Mouse (Mus musculus) limb, embryonic 15.5 days (tissue): ENCODE results near the gene Olfr1393. TPM values are rescaled to one million over a fixed set of nuclear protein-coding genes. Genes with fewer than 3 reads are reported as not detected.

Source experiments
- ATAC-seq: fragments of 200-750 bp; cut with Nextera tagmentation; 2 replicates; pipeline ENCODE4 v1.8.0; 2017; ENCODE audit warnings: low read depth, moderate TSS enrichment; ENCODE audit not compliant: insufficient number of reproducible peaks, low FRiP score, low TSS enrichment
- H3K27ac ChIP-seq: fragments of 300-500 bp; sonication (generic); 2 replicates; pipeline ENCODE4 v1.5.1; 2015; ENCODE audit warnings: moderate library complexity, mild to moderate bottlenecking, inconsistent platforms
- H3K27me3 ChIP-seq: fragments of 300-500 bp; sonication (generic); 2 replicates; pipeline ENCODE4 v1.6.1; 2015; ENCODE audit warnings: inconsistent platforms
- H3K36me3 ChIP-seq: fragments of 300-500 bp; sonication (generic); 2 replicates; pipeline ENCODE4 v1.6.1; 2015; ENCODE audit warnings: inconsistent platforms
- H3K4me1 ChIP-seq: fragments of 300-500 bp; sonication (generic); 2 replicates; pipeline ENCODE4 v1.6.1; 2015; ENCODE audit warnings: inconsistent platforms
- H3K4me2 ChIP-seq: fragments of 300-500 bp; sonication (generic); 2 replicates; pipeline ENCODE4 v1.6.1; 2015; ENCODE audit warnings: mild to moderate bottlenecking, inconsistent platforms
- H3K4me3 ChIP-seq: fragments of 300-500 bp; sonication (generic); 2 replicates; pipeline ENCODE4 v1.5.1; 2015; ENCODE audit warnings: mild to moderate bottlenecking, inconsistent platforms
- H3K9ac ChIP-seq: fragments of 300-500 bp; sonication (generic); 2 replicates; pipeline ENCODE4 v1.6.1; 2015; ENCODE audit warnings: inconsistent platforms
- H3K9me3 ChIP-seq: fragments of 300-500 bp; sonication (generic); 2 replicates; pipeline ENCODE4 v1.6.1; 2016; ENCODE audit warnings: inconsistent platforms
- WGBS: fragments of 180-500 bp; shearing (Covaris S2); methylation state at CpG from one replicate; pipeline ENCODE4 v1.1.7; 2015; 5-methylcytosine and 5-hydroxymethylcytosine counted together
- polyA plus RNA-seq: library from polyadenylated mRNA; unstranded; fragments of >200 nt; fragmentation: Nextera tagmentation; extraction: Ambion mirVana; gene quantifications from 2 replicates; pipeline ENCODE4 v1.2.1, GENCODE M21; 2015

The Olfr1393 gene
- polyA plus RNA-seq, 1 experiment from 2014 or later, result not detected

DNA sequence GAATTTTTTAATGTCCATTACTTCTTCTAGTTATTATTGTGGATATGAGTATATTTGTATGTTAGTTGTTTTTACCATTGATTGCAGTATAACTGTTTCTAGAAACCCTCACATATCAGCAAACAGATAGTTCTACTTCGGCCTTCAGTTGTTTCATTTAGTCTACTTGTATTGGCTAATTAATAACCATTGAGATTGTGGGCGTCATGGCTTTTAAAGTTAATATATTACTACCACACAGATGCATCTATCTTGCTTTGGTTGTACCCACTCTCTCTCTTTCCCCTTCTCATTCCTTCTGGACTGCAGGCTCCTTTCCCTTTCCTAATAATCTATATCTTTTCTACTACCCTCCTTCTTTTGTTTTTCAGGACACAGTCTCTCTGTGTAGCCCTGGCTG lies 18.8 kb upstream of the Olfr1393 start:
- Histone ChIP-seq H3K4me3 (no peak overlapping the region), H3K27ac (no peak overlapping the region), H3K36me3 (peaks cover 59% of the 10 kb centered on the region), H3K4me2 (no peak overlapping the region), H3K9ac (no peak overlapping the region), H3K27me3 (no peaks in the 10 kb centered on the region), H3K9me3 (no peaks in the 10 kb centered on the region), H3K4me1 (peaks cover 3% of the 10 kb centered on the region; the same call in 1 of the 2 replicates)
- 92% methylated on average over 2 of the region's 2 CpGs for WGBS
- ATAC-seq, result no peak

DNA sequence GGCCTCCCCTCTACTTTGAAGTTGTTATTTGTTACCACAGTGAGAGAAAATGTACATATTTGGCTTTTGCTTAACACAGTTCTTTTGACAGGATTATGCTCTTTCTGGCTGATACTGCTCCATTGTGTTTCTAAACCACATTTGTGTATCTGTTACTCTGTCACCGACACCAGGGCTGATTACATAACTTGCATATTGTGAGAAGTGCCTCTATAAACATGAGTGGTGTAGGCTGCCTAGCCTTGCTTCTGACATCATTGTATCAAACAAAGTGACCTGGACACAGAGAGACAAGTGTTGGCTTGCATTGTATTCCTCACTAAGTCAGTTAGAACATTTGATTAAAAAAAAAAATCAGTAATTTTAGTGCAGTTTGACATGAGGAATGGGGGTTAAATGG lies 18.3 kb upstream of the Olfr1393 start:
- Histone ChIP-seq H3K9ac (no peak overlapping the region), H3K4me2 (no peak overlapping the region), H3K4me3 (no peak overlapping the region), H3K27ac (no peak overlapping the region), H3K36me3 (peaks cover 57% of the 10 kb centered on the region), H3K9me3 (no peaks in the 10 kb centered on the region), H3K4me1 (peaks cover 3% of the 10 kb centered on the region; the same call in 1 of the 2 replicates), H3K27me3 (no peaks in the 10 kb centered on the region)
- WGBS, result 81% methylated on average over 1 of the region's 1 CpGs
- no peak for ATAC-seq

DNA sequence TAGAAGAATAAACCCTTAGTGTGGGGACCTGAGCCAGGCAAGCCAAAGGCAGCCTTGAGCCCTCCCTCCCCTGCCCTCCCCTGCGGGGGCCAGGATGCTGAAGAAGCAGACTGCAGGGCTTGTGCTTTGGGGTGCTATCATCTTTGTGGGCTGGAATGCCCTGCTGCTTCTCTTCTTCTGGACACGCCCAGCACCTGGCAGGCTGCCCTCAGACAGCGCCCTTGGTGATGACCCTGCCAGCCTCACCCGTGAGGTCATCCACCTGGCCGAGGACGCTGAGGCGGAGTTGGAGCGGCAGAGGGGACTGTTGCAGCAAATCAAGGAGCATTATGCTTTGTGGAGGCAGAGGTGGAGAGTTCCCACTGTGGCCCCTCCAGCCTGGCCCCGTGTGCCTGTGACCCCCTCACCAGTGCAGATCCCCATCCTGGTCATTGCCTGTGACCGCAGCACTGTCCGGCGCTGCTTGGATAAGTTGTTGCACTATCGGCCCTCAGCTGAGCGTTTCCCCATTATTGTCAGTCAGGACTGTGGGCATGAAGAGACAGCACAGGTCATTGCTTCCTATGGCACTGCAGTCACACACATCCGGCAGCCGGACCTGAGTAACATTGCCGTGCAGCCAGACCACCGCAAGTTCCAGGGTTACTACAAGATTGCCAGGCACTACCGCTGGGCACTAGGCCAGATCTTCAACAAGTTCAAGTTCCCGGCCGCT lies 17.3 kb upstream of the Olfr1393 start:
- H3K9ac ChIP-seq, result no peak overlapping the region
- H3K36me3 ChIP-seq, result peaks cover 55% of the 10 kb centered on the region

DNA sequence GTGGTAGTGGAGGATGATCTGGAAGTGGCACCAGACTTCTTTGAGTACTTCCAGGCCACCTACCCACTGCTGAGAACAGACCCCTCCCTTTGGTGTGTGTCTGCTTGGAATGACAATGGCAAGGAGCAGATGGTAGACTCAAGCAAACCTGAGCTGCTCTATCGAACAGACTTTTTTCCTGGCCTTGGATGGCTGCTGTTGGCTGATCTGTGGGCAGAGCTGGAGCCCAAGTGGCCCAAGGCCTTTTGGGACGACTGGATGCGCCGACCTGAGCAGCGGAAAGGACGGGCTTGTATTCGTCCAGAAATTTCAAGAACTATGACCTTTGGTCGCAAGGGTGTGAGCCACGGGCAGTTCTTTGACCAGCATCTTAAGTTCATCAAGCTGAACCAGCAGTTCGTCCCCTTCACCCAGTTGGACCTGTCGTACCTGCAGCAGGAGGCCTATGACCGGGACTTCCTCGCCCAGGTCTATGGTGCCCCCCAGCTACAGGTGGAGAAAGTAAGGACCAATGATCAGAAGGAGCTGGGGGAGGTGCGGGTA lies 16.7 kb upstream of the Olfr1393 start:
- Histone ChIP-seq H3K9me3 (no peaks in the 10 kb centered on the region), H3K4me2 (no peak overlapping the region), H3K9ac (no peak overlapping the region), H3K4me3 (no peak overlapping the region), H3K27me3 (no peaks in the 10 kb centered on the region), H3K27ac (no peak overlapping the region), H3K36me3 (peaks cover 51% of the 10 kb centered on the region), H3K4me1 (0 out of 2 replicates have a peak, but pooled peaks cover 3% of the 10 kb centered on the region)
- 94% methylated on average over 14 of the region's 14 CpGs for WGBS
- ATAC-seq, result no peak

More for the DNA sequence above, 17.3 kb upstream of the Olfr1393 start:
- Histone ChIP-seq H3K4me1 (0 out of 2 replicates have a peak, but pooled peaks cover 3% of the 10 kb centered on the region), H3K4me3 (no peak overlapping the region), H3K27ac (no peak overlapping the region), H3K27me3 (no peaks in the 10 kb centered on the region), H3K4me2 (no peak overlapping the region), H3K9me3 (no peaks in the 10 kb centered on the region)
- 0 out of 2 replicates have a peak, but pooled peaks have one; percentile 51 for ATAC-seq
- 89% methylated on average over 20 of the region's 21 CpGs for WGBS

DNA sequence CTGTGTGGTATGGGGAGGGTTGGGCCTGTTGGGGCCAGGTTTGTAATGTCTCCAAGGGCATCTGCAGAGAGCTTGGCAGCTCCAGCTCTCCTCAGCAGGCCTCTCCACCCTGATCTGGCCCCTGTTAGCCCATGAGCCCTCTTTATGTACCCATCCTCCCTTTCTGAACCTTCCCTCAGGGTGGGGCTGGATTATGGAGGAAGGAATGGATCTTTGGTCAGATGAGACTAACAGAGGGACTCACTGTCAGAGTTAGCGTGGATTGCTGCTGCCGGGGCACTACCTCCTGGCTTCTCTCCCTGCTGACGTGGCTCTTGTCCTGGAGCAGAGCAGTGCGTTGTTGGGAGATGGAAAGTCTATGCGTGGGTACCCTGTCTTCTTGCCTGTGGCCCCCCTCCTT lies 15.8 kb upstream of the Olfr1393 start:
- ATAC-seq, result no peak

DNA sequence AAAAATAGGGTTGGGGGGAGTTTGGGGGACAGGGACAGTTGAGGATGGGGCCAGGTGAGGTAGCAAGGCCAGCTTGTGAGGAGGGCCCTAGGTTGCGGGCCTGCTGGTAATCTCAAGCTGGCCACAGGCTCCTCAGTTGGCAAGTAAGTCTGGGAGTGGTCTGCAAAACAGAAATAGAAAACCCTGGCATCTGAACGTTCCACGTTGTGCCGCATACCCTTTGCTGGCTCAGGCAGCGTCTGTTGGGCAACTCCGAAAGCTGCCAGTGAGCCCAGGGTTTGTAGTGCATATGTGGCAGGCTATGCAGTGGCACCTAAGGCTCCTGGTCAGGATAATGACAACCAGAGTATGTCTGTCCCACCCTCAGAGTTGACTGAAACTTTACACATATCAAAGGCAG lies 15.0 kb upstream of the Olfr1393 start:
- ATAC-seq, result no peak; the same call in 1 of the 2 replicates
- no peak overlapping the region for H3K4me3 ChIP-seq
- H3K27ac ChIP-seq, result no peak overlapping the region
- WGBS, result 90% methylated on average over 6 of the region's 6 CpGs
- 0 out of 2 replicates have a peak, but pooled peaks cover 3% of the 10 kb centered on the region for H3K4me1 ChIP-seq
- no peak overlapping the region for H3K9ac ChIP-seq
- no peak overlapping the region for H3K4me2 ChIP-seq
- no peaks in the 10 kb centered on the region for H3K27me3 ChIP-seq
- peaks cover 49% of the 10 kb centered on the region for H3K36me3 ChIP-seq
- H3K9me3 ChIP-seq, result no peaks in the 10 kb centered on the region

More for the DNA sequence above, 15.8 kb upstream of the Olfr1393 start:
- Histone ChIP-seq H3K9me3 (no peaks in the 10 kb centered on the region), H3K27ac (no peak overlapping the region), H3K27me3 (no peaks in the 10 kb centered on the region), H3K4me3 (no peak overlapping the region), H3K4me1 (0 out of 2 replicates have a peak, but pooled peaks cover 3% of the 10 kb centered on the region), H3K9ac (no peak overlapping the region), H3K36me3 (peaks cover 49% of the 10 kb centered on the region), H3K4me2 (no peak overlapping the region)
- WGBS, result 92% methylated on average over 5 of the region's 5 CpGs

DNA sequence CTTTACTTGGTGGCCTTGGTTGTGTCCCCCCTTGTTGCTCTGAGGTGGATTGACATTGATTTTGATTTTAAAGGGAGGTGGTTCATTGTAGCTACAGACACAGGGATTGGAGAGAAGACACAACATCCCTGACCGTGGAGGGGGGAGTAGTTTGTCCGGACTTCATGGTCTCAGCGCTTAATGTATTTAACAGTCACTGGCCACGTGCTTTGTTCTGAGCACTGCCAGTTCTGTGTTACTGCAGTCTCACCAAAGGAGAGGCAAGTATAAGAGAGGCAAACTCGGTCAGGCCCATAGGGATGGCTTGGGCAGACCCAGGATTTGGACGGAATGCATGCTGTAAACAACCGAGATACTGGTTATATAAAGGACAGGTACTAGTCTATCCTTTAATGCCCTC lies 14.0 kb upstream of the Olfr1393 start:
- H3K36me3 ChIP-seq, result peaks cover 49% of the 10 kb centered on the region
- H3K4me2 ChIP-seq, result no peak overlapping the region
- H3K9me3 ChIP-seq, result no peaks in the 10 kb centered on the region
- no peak overlapping the region for H3K27ac ChIP-seq
- 86% methylated on average over 7 of the region's 7 CpGs for WGBS
- no peaks in the 10 kb centered on the region for H3K27me3 ChIP-seq
- no peak overlapping the region for H3K9ac ChIP-seq
- ATAC-seq, result no peak
- H3K4me1 ChIP-seq, result 0 out of 2 replicates have a peak, but pooled peaks cover 3% of the 10 kb centered on the region
- no peak overlapping the region for H3K4me3 ChIP-seq

DNA sequence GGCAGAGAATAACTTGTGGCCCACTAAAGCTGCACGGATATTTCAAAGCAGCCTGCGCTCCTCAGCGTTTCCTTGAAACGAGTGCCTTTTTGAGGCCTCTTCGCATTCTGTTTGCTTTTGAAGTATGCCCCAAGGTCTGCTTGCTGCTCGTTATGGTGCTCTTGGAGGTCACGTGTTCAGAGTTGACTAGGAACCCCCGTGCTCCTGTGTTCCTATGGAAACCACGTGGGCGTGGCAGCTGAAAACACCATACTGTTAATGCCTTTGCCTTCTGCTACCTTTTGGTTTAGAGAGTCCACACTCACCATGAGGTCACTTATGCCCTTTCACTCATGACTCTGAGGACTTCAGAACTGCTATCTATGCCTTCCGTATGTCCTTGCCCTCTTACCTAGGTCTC lies 13.5 kb upstream of the Olfr1393 start:
- Histone ChIP-seq H3K4me2 (no peak overlapping the region), H3K27ac (no peak overlapping the region)
- 64% methylated on average over 11 of the region's 11 CpGs for WGBS

DNA sequence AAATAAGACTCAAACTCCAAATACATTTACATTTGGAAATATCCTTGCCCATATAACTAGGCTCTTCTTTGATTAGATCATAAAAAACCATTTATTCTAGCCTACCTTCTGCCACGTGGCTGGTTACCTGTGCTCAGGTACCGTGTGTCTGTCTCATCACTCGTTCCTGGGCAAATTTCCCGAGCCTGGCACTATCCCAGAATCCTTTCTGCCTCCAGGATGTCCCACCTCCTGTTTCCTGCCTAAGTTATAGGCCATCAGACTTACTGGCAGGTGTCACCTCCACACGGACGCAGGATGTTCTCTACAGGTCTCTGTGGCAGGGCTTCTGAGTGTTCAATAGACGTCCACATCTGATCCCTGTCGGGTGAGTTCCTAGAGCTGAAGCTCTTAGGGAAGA lies 13.0 kb upstream of the Olfr1393 start:
- Histone ChIP-seq H3K4me3 (no peak overlapping the region), H3K27me3 (no peaks in the 10 kb centered on the region), H3K4me1 (0 out of 2 replicates have a peak, but pooled peaks cover 3% of the 10 kb centered on the region), H3K27ac (no peak overlapping the region), H3K9me3 (no peaks in the 10 kb centered on the region), H3K9ac (no peak overlapping the region), H3K36me3 (peaks cover 44% of the 10 kb centered on the region), H3K4me2 (no peak overlapping the region)
- no peak for ATAC-seq
- 82% methylated on average over 8 of the region's 8 CpGs for WGBS

More for the DNA sequence above, 13.5 kb upstream of the Olfr1393 start:
- H3K36me3 ChIP-seq, result peaks cover 47% of the 10 kb centered on the region
- H3K4me3 ChIP-seq, result no peak overlapping the region
- no peak for ATAC-seq
- no peaks in the 10 kb centered on the region for H3K9me3 ChIP-seq
- H3K9ac ChIP-seq, result no peak overlapping the region
- H3K4me1 ChIP-seq, result 0 out of 2 replicates have a peak, but pooled peaks cover 3% of the 10 kb centered on the region
- H3K27me3 ChIP-seq, result no peaks in the 10 kb centered on the region

DNA sequence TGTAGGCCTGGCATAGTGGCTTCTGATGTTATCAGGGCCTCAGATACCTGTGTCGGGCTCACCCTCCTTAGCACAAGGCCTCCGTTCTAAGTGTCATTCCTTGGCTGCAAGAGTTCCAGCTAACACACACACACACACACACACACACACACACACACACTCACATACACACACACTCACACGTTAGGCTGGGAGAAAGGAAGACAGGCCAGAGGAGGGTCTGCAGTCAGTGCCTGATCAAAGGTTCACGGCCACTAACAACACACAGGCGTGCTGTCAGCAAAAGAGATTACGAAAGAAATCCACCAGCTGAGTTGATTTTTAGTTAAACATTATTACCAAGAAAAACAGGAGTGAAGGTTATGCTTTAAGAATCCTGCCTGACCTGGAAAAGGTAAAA lies 11.4 kb upstream of the Olfr1393 start:
- ATAC-seq, result no peak
- Histone ChIP-seq H3K9me3 (no peaks in the 10 kb centered on the region), H3K4me3 (no peak overlapping the region), H3K27ac (no peak overlapping the region), H3K9ac (no peak overlapping the region), H3K4me1 (0 out of 2 replicates have a peak, but pooled peaks cover 3% of the 10 kb centered on the region), H3K36me3 (peaks cover 28% of the 10 kb centered on the region), H3K4me2 (no peak overlapping the region), H3K27me3 (no peaks in the 10 kb centered on the region)
- 74% methylated on average over 6 of the region's 6 CpGs for WGBS

DNA sequence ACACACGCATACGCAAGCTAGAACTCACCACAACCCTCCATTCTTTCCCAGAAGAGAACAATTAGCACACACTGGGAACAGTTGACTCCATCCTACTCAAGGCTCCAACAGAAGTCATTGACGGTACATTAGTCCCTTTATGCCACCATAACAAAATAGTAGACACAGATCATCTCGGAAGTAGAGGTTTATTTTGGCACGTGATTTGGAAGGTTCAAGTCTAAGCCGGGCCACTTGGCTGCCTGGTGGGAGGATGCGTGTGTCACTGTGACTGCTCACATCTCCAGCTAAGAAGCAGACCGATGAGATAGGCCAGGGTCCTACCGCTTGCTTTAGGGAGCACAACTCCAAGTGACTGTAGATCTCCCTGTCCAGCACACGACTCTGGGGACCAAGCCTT lies 10.8 kb upstream of the Olfr1393 start:
- Histone ChIP-seq H3K9me3 (no peaks in the 10 kb centered on the region), H3K27ac (no peak overlapping the region), H3K4me3 (no peak overlapping the region), H3K4me2 (no peak overlapping the region), H3K4me1 (0 out of 2 replicates have a peak, but pooled peaks cover 3% of the 10 kb centered on the region), H3K36me3 (peaks cover 22% of the 10 kb centered on the region), H3K9ac (no peak overlapping the region), H3K27me3 (no peaks in the 10 kb centered on the region)
- 83% methylated on average over 10 of the region's 10 CpGs for WGBS
- ATAC-seq, result no peak

DNA sequence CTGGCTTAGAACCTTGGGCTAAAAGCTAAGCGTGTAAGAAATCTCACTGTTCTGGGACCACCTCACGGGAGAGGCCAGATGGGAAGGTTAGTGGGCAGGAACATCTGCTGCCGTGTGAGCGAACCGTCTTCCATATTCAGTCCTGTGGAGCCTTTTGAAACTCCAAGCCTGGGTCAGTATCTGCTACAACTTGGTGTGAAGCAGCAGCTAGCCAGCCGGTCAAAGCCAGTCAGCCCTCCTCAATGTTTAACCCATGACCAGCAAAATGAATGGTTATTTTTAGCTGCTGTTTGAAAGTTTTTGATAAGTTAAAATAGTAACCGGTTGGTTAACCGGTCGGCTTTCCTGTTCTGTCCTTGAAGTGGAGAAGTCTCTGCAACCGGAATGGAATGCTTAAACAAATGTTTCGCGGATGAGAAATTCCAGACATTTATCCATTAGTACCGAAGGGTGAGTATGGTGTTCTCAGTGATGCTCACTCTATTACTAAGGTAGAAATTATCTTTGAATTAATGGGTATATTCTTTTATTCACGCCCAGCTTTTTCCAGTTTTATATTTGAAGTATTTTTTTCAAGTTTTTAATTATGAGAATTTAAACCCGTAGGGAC lies 10.0 kb upstream of the Olfr1393 start:
- Histone ChIP-seq H3K4me1 (0 out of 2 replicates have a peak, but pooled peaks cover 2% of the 10 kb centered on the region), H3K27me3 (no peaks in the 10 kb centered on the region), H3K4me3 (no peak overlapping the region), H3K9ac (no peak overlapping the region), H3K27ac (no peak overlapping the region), H3K4me2 (no peak overlapping the region), H3K9me3 (no peaks in the 10 kb centered on the region), H3K36me3 (peaks cover 16% of the 10 kb centered on the region)
- 81% methylated on average over 15 of the region's 15 CpGs for WGBS
- ATAC-seq, result no peak
